Mouse (Mus musculus) retina, postnatal 7 days (tissue): ENCODE results near the gene Syngap1.

Experiments
- DNase-seq: peaks from one replicate; pipeline ENCODE4 v3.0.0-alpha.2; 2012; ENCODE audit warnings: low read depth, low spot score

Syngap1 gene

DNA sequence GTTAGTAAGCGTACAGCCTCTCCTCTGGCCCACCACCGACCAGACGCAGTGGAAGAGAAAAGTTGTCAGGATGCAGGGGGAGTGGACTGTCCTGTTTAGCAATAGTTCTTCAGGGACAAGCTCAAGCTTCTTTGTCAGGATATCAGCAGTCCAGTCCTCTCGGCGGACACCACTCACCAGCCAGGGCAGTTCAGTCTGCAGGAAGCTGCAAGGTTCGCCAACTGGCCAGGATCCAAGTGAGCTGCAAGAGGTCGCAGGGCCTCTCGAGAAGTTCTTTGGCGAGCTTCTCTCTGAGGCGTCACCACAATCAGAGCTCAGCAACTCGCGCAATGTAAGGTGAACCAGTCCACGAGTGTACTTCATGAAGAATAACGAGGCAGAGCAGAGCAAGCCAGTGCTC is 53.4 kb downstream of the Syngap1 start:
- no peak for DNase-seq

DNA sequence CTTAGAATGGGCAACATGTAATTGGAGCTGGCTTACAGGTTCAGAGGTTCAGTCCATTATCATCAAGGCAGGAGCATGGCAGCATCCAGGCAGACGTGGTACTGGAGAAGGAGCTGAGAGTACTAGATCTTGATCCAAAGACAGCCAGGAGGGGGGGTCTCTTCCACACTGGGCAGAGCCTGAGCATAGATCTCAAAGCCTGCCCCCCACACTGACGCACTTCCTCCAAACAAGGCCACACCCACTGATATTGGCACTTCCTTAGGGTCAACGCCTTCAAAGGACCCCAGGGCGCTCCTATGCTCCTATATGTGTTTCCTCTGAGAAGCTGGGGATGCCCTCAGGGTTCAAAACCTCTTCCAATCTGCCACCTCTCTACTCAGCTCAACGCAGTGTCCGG is 54.0 kb downstream of the Syngap1 start:
- no peak for DNase-seq

DNA sequence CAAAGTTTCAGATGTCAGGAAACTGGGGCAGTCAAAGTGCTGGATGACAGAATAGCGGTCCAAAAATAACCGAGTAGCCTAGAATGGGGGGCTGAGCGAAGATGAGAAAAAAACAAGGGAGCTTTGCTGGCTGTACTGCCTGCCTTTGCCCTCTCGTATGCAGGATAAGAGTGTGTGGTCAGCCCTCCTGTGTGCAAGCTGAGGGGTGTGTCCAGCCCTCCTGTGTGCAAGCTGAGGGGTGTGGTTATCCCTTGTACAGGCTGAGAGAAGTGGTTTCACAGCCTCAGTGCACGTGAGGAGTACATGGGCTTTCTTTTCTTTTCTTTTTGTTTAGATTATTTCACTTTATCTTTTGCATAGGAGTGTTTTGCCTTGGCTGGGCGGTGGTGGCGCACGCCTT is 54.5 kb downstream of the Syngap1 start:
- DNase-seq, result no peak

DNA sequence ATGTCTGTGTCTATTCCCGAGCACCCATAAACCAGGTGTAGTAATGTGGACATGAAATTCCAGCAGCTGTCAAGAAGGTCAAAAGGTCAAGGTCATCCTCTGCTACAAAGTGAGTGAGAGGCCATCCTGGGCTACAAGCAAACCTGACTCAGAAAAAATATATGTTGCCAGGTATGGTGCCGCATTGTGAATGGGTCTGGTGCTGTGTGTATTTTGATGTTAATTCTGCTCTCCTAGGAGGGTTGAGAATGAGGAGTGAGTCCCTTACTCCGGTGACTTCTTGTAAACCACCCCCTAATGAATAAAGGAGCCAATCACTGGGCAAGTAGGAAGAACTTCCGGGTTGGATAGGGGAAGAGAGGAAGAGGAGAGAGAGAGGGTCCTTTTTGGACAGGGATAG is 56.6 kb downstream of the Syngap1 start:
- DNase-seq, result no peak

DNA sequence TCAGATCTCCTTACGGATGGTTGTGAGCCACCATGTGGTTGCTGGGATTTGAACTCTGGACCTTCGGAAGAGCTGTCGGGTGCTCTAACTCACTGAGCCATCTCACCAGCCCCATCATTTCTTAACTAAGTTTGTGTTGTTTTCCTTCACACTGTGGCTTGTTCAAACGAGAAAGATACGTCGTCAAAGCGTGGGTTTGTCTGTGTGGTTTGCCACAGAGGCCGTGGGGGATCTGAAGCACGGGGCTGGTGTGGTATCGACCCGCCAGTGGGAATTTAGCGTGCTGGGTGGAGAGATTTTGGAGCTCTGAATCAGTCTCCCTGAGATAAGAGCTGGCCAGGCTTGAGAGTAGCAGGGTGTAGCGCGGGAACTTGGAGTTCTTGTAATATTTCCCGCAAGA is 57.2 kb downstream of the Syngap1 start:
- no peak for DNase-seq

GRCm38 (mm10) chr17:26999996-27000395 is 58.9 kb downstream of the Syngap1 start:
- DNase-seq, result no peak

DNA sequence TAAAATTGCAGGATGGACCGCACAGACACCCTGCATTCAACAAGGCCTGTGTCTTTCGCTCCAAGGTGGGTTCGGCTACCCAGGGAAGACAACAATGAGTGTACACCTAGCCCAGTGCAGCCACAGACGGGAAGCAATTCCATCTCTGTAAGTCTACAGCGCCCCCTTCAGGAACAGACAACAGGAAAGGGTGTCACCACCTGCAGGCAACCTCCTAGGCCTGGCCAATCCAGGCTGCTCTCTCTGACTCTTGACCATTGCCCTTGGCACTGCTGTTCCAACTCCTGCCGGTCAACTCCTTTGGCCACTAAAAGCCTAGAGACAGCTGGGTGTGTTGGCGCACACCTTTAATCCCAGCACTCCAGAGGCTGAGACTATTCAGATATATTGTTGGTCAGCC is 60.1 kb downstream of the Syngap1 start:
- no peak for DNase-seq

GRCm38 (mm10) chr17:27001889-27002288 is 60.8 kb downstream of the Syngap1 start:
- no peak for DNase-seq

GRCm38 (mm10) chr17:27004431-27004830 is 63.4 kb downstream of the Syngap1 start:
- no peak for DNase-seq

DNA sequence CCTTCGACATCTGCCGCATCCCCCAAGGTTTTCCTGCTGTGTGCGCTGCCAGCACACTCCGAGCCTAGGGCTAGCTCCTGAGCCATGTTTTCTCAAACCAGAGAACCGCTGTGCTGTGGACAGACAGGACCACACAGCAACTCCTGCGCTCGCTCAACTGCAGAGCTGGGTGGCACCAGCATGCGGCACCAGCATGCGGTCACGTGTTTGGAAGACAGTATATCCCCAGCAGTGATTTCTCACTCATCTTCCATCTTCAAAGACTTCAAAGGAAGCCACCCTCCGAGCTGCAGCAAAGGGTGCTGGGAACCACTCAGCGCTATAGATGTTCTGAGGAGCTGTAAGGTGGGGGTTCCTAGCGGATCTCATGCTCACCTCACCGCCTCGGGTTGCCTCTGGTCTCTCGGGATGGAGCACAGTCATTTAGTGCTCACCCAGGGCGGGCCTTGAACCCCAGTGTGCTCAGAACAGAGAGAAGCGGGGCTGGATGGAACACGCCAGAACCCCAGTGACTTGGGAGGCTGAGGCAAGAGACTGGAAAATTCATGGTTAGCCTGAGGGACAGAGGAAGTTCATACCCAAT is 63.9 kb downstream of the Syngap1 start:
- DNase-seq, result no peak

GRCm38 (mm10) chr17:27005644-27006043 is 64.6 kb downstream of the Syngap1 start:
- no peak for DNase-seq

DNA sequence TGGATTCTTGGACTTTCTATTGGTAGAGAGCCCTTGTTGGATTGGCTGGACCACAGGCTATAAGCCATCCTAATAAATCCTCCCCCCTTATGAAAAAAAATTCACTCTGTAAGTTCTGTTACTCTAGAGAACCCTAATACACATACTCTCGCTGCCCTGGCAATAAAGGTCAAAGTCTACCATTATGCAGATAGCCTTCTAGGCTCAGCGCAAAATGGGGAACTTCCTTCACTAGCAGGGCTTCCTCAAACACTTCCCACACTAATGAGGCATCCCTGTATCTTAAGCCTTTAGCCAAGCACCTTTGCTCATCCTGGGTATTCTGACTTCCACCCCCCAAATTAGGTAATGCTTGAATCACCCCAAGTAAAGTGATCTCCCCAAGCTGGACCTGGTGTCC is 67.2 kb downstream of the Syngap1 start:
- no peak for DNase-seq

DNA sequence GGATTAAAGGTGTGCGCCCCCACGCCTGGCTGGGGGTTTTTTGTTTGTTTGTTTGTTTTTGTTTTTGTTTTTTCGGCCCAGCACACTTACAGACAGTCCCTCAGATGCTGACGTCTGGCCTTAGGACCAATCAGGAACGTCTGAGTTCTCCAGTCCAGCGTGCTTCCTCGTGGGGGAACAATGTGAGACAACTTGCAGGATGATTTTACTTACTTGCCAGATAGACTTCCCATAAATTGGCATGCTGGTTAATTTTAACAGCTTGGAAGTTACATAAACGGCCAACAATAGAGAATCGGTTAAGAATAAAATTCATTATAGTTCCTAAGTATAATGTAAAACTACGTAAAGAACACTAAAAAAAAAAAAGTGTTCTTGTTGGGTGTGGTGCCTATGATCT is 70.1 kb downstream of the Syngap1 start:
- no peak for DNase-seq

DNA sequence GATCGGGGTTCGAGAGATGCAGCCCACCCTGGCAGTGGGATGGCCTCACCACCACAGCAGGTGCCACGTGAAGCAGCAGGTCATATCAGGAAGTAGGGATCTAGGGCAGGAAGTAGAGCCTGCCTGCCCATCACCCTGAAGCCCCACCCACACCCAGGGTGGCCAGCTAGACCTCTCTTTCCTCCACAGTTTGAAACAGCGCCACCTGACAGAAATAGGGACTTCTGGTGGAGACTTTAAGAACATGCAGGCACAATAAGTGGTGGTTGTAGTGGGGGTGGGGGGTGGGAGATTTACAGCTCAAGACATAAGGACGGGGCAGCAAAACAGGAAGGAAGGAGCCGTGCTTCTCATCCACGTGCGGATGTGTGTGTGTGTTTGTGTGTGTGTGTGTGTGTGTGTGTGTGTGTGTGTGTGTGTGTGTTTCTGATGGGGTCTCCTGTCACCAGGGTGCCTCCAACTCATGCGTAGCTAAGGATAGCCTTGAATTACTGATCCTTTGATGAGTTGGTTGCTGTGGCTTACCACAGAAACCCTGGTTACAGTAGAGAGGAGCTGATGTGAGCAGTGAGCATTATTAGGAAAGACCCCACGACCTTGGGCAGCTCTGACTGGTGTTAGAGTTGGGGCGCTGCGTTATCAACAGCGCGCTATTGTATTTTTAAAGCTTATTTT is 71.1 kb downstream of the Syngap1 start:
- DNase-seq, result no peak

- DNase-seq, result no peak
Measured at GRCm38 (mm10) chr17:27012909-27013308, 71.9 kb downstream of the Syngap1 start.

DNA sequence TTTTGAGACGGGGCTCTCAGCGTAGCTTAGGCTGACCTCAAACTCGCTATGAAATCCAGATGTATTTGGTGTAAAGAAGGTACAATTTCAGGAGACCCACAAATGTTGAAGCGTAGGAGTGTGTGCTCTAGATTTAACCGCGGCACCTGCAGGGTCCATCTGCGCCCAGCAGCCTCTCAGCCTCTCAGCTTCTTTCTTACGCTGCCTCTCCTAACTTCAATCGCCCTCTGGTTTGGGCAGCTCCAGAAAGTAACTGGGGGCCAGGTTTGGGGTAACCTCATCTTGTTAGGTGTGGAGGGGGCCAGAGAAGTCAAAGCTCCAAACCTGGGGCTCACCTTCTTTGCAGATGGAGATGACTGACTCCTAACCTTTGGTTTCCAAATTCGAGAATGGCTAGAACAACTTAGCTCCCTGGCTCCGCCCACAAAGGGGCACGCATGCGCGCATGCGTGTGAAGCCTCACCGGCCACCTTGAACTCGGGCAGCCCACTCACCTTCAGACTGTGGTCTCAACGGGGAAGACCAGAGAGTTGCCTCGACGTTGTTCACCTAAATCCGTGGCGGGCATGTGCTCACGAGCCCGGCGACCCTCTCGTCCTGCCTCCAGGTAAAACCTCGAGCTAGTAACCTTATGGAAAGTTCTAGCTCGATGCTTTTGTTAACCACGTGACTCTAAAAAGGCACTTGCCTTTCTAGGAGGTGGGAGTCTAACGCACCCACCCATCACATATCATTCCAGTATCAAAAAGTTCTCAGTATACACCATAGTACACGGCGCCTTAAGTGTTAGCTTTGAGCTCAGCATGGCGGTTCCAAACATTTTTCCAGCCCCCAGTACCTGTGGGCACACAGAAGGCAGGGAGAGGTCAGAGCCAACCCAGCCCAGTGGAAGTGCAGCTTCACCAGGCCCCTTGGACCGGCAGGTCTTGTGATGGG is 76.8 kb downstream of the Syngap1 start:
- DNase-seq, result peak; percentile 75

GRCm38 (mm10) chr17:27018555-27019196 is 77.6 kb downstream of the Syngap1 start:
- no peak for DNase-seq

DNA sequence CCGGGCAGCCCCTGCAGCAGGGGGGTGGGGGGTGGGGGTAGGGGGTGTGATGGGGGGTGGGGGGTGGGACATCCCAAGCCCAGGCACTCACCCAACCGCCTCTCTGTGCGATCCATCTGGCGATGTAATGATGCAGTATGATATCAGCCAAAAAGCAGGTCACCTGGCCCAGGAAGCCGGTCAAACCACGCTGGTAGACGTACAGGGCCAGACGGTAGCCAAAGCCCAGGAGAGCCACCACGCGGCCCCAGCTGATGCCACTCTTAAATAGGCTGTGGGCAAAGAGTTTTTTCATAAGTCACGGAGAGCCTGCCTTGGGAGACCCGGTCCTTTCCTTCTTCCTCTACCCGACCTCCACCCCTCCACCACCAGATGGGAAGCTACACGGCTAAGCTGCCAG is 80.0 kb downstream of the Syngap1 start:
- DNase-seq, result no peak

DNA sequence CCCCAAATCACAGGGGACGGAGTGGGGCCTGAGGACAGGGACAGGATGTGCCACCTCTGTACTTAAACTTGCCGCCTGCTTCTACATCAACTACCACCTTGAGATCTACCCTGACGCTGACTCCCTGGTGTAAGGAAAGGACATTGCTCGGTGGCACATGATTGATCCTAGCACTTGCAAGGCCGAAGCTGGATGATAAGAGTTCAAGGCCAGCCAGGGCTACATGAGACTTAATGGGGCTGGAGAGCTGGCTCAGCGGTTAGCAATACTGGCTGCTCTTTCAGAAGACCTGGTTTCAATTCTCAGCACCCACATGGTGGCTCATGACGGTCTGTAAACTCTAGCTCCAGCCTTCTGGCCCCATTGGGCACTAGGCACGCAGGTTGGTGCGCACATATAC is 80.7 kb downstream of the Syngap1 start:
- DNase-seq, result no peak
